Mouse (Mus musculus) inflammation-experienced regulatory T-cells, adult 6 months (primary cell): ENCODE measurements around the gene Sbno2. TPM values are rescaled to one million over a fixed set of nuclear protein-coding genes. Genes with fewer than 3 reads are reported as not detected.
"Not testable (repeated sequence)": the region's sequence is repeated elsewhere in the genome, so short reads cannot be mapped to it uniquely, and the experiment has no call there.

Source experiments
- ATAC-seq: one replicate; pipeline ENCODE4 v1.8.0; 2017
- polyA plus RNA-seq, 3 experiments: library from polyadenylated mRNA; unstranded; fragments of 100-300 nt; shearing (Covaris generic); gene quantifications; one replicate each; pipeline ENCODE4 v1.2.1; 2017

Gene Sbno2
- polyA plus RNA-seq, 3 experiments from 2014 or later, result 30.4 to 39.1 (median 32.6) TPM

DNA sequence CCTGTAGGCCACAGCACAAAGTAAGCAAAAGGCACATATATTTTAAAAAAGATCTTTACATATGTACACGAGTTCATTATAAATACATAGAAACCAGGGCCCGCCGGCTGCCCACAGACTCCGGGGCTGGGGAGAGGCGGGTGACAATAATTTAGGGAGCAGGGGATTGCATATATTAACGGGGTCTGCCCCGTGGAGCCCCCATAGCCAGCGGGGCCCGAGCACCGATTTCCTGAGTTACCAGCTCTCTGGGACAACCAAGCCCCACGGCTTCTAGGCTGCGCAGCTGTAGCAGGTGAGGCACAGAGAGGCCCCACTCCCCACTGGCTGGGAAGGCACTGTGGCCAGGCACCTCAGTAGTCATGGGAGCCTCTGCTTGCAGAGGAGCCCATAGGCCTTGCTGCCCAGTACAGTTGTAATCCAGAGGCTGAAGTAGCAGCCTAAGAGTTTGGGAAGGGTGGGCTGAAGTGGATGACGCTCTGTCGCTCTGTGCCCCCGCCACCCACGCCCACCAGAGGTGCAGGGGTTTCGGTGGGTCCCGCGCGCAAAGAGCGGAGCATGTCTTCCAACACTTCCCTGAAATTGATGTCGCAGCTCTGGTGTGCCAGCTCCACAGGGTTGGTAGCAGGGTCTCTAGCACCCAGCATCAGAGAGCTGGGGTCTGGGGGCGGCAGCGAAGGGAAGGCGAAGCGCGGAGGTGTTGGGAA lies 48.2 kb downstream of the Sbno2 start:
- no peak for ATAC-seq

- ATAC-seq, result no peak
Measured at GRCm38 (mm10) chr10:80056506-80056905, 48.9 kb downstream of the Sbno2 start.

GRCm38 (mm10) chr10:80055891-80056290 lies 49.5 kb downstream of the Sbno2 start:
- ATAC-seq, result no peak

DNA sequence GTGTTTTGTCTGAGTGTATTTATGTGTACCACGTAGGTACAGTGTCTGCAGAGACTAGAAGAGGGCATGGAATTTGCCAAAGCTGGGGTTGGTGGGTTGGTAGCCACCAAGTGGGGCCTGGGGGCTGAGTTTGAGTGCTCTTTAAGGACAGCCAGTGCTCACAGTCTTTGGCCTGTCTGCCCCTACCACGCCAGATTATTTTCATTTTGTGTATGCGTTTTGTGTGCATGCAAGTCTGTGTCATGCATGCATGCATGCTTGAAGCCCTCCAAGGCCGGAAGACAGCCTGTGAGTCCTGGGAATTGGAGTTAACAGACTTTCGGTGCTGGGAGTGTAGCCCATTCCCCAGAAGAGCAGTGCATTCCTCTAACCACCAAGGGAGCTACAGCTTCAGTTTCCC lies 50.0 kb downstream of the Sbno2 start:
- no peak for ATAC-seq

DNA sequence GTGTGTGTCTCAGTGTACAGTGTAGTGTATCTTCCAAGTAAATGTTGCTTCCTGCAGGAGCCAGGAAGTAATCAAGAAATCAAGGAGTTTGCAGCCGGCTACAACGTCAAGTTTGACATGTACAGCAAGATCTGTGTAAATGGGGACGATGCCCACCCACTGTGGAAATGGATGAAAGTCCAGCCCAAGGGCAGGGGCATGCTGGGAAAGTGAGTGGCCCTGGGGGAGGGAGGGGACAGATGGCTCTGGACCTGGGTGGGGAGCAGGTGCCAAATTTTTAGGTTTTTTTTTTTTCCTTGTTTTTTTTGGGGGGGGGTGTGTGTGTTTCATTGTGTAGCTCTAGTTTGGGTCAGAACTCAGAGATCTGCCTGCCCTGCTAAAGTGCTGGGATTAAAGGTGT lies 50.5 kb downstream of the Sbno2 start:
- not testable (repeated sequence) for ATAC-seq

DNA sequence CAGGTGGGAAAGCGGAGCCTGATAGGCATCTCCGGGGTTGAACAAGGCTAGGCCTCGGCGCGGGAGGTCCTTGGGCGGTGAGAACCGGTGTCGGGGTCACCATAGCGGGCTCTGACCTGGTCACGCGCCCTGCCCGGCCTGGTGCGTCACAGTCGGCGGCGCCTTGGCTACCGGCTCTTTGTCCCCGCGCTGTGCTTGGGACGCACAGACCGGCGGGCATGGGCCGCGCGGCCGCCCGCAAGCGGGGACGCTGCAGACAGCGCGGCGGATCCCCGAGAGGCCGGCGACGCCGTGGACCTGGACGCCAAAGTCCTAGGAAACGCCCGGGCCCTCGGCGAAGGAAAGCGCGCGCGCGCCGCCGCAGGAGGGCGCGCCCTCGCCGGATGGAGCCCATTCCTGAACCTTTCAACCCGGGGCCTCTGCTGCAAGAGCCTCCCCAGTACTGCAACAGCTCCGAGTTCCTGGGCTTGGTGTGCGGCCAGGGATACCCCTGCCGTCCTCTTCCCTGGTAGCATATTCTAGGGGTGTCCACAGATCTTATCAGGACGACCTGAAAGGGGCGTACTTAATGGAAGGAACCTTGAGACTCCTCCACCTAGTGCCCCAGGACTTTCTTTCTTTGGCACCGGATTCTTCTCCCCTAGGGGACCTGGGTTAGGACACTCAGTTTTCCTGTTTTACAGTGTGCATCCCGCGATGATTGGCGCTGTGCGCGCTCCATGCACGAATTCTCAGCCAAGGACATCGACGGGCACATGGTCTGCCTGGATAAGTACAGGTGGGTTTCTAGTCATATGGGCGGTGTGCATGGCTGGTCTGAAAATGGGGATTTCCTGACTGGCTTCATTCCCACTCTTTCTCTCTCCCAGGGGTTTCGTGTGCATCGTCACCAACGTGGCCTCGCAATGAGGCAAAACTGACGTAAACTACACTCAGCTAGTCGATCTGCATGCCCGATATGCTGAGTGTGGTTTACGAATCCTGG lies 51.2 kb downstream of the Sbno2 start:
- peak; percentile 46 for ATAC-seq

- peak; percentile 97 for ATAC-seq
Measured at GRCm38 (mm10) chr10:80053259-80053780, 52.1 kb downstream of the Sbno2 start.

DNA sequence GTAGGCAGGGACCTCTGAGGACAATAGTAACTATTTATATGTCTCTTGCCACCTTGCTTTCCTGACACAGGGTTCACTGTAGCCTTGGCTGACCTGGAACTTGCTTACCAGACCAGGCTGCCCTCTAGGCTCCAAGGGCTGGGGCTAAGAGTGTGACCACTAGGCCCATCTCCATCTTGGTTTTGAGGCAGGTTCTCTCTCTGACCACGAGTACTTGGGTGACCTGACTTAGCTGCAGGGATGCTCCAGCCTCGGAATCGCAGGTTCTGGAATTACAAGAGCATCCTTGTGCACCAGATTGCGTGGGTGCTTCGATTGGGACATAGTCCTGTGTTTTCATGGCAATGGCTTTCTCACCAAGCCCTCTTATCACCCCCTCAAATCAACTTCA lies 53.0 kb downstream of the Sbno2 start:
- ATAC-seq, result no peak

DNA sequence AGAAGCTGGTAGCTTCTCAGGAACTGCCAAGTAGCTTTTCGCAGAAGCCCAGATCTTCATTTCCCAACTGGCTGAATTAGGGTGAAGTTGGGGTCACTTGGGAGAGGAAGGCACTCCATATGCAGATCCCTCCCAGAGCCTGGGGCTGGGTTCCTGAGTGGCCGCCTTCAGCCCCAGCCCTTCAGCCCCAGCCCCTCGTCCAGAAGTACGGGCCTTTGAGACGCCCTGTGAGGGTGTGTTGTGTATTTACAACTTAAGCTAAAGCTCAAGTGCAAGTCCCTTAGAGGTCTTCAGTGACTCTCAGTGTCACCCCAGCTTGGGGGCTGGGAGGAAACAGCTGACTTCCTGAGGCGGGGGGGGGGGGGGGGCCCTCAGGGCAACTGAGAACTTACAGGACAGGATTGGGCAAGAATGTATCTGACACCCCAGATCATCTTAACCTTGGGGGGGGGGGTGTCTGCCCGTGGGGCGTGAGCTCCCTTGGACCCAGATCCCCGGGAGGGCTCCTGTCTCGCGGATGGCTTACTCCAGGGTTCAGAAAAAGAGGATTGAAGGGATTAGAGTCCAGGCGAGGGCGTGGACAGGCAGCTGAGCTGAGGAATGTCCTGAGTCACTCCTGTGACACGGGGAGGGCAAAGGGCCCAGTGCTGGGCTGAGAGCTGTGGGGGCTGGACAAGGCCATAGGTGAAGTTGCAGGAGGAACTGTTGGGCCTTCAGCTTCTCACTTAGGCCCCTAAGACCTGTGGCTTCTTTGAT lies 53.6 kb downstream of the Sbno2 start:
- no peak for ATAC-seq

DNA sequence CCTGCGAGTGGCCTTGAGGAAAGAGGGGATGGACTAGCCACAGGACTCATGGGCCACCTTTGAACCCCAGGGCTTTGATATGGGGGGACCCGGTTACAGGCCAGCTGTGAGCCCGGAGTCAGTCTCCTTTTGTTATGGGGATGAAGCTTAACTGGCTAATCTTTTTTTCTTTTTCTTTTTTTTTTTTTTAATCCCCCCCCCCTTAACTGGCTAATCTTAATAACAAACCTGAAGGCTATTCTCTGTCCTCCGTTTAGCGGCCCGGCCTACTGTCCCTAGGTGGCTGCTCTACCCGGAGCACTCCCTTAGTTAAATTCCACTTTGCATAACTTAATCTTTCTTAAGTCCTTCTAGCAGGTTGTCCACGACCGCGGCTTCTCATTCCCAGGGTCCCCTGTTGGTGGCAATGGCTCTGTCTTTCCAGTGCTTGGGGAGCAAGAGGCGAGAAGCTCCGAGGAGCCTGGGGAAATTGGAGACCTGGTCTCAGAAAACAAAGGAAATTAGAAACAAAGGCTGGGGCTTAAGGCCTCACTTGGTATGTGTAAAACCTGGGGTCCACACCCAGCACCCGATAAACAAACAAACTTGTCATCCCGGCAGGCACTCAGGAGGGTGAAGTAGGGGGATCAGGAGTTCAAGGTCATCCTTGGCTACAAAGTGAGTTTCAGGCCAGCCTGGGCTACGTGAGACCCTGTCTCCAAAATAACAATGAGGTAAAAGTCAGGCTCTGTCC lies 54.3 kb downstream of the Sbno2 start:
- ATAC-seq, result no peak

DNA sequence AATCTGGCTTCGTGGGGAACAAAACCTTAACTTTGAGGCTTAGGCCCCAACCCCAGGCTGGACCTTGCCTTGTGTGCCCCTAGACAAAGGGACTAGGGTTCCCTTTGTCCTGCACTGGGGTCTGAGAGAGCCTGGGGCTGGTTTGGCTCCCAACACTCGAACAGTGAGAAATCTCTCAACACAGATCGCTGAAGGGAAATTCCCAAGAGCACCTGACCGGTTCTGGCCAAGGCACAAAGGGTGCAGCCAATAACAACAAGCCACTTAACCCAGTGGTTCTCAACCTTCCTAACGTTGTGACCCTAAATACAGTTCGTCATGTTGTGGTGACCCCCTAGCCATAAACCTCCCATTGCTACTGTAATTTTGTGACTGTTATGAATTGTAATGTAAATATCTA lies 55.1 kb downstream of the Sbno2 start:
- ATAC-seq, result no peak

- no peak for ATAC-seq
Measured at GRCm38 (mm10) chr10:80048834-80049233, 56.5 kb downstream of the Sbno2 start.

GRCm38 (mm10) chr10:80048396-80048795 lies 57.0 kb downstream of the Sbno2 start:
- no peak for ATAC-seq

GRCm38 (mm10) chr10:80047041-80047565 lies 58.3 kb downstream of the Sbno2 start, which contains the start of gene Gpx4:
Gene Gpx4, plus strand, starts transcription at chr10:80047166.
- no peak for ATAC-seq

DNA sequence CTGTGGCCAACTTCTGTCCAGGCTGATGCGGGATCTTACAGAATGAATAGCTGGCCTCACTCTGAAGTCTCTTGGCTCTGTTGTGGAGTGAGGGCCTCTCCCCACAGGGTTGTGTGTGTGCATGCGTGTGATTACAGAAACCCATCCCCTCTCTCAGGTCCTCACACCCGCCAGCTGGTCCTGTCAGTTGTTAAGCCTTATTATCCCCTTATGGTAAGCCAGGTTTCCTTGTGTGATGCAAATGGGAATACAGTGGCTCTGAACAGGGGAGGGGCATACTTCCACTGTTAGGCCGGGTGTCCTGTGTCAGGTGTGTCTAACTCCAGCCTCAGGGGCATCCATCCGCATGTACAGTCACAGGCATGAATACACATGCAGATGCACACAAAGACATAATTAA lies 59.6 kb downstream of the Sbno2 start:
- no peak for ATAC-seq

DNA sequence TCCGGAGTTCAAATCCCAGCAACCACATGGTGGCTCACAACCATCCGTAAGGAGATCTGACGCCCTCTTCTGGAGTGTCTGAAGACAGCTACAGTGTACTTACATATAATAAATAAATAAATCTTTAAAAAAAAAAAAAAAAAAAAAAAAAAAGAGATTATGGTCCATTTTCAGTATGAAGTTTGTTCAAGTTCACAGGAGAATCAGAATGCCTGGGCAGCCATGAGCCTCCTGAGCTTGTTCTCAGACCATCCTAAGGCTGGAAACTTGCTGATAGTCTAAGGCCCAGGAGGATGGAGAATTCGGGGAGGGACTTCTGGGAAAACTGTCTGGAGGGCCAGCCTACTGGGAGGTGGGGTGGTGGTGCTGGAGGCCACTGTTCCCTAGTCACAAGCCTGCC lies 60.0 kb downstream of the Sbno2 start:
- ATAC-seq, result not testable (repeated sequence)

- no peak for ATAC-seq
Measured at GRCm38 (mm10) chr10:80044087-80044486, 61.3 kb downstream of the Sbno2 start.

DNA sequence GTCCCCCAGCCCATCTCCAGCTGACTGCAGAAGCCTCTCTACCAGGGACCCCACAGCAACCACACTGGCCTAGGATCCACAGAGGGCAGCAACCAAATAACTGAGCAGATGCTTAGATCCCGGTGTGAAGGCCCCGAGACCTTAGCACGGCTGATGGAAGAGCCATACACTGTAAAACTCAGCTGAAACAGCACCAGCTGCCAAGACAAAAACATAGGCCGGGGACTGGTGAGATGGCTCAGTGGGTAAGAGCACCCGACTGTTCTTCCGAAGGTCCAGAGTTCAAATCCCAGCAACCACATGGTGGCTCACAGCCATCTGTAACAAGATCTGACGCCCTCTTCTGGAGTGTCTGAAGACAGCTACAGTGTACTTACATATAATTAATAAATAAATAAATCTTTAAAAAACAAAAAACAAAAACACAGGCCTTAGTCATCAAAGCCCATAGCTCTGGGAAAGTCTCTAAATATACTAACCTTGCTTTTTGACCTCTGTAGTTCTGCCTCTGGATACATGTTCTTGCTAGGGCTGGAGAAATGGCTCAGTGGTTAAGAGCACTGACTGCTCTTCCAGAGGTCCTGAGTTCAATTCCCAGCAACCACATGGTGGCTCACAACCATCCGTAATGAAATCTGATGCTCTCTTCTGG lies 63.8 kb downstream of the Sbno2 start:
- ATAC-seq, result not testable (repeated sequence)

DNA sequence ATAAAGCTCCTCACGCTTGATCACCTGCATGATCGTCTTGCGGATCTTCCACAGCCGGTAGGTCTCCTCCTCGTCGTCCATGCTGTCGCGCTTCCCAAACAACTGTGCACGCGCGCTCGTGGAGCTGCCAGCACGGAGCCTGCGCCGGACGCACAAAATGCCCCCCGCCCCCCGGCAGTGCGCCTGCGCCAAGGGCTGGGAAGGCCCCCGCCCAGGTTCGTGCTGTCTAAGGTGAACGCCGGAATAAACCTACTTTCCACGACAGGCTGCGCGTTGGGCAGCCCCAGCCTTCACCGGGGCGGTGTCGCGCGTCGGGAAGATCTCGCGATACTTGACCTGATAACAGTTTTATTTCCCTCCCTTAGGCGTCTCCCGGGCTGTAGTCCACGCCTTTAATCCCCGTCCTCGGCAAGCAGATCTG lies 65.8 kb downstream of the Sbno2 start, which contains the start of gene Polr2e:
TSS of gene Polr2e (minus strand) at position 237 of the 421 bp plus-strand sequence.
- ATAC-seq, result peak; percentile 96

- no peak for ATAC-seq
Measured at GRCm38 (mm10) chr10:80036832-80037231, 68.5 kb downstream of the Sbno2 start.

GRCm38 (mm10) chr10:80035686-80036085 lies 69.7 kb downstream of the Sbno2 start:
- ATAC-seq, result no peak
